20 mouse cellular contexts compared by ENCODE assay signal in genomic region chr4:76621740-76622139, GRCm38 (mm10).
DNase-seq lines count a peak whose midpoint lies in the region; ATAC-seq and TF ChIP-seq lines count a peak whose summit lies in the region.
"Had no signal": no experiment of that assay in that cellular context is flagged by ENCODE, and none has a peak within 500 bp of the region (broad histone marks: within the 10 kb centered on the region; RNA-seq: fewer than 3 reads in every experiment).

No protein-coding gene starts in this region.

- no peaks in the 10 kb centered on the region for H3K27me3 ChIP-seq in intestine, postnatal 0 days (replicated peaks; ENCODE audit: control insufficient read depth, insufficient read depth, low read length)
- H3K27me3 ChIP-seq: embryonic facial prominence, embryonic 13.5 days; forebrain, embryonic 15.5 days; midbrain, embryonic 13.5 days; neural tube, embryonic 13.5 days had no signal

- H3K4me1 ChIP-seq in cortical plate, adult 2 months (ENCODE audit: control insufficient read depth, insufficient read depth, low read length): peaks cover 5% of the 10 kb centered on the region
- no peaks in the 10 kb centered on the region for H3K4me1 ChIP-seq in intestine, postnatal 0 days (replicated peaks; ENCODE audit: control insufficient read depth, insufficient read depth, low read length)
- H3K4me1 ChIP-seq: embryonic facial prominence, embryonic 13.5 days; forebrain, embryonic 15.5 days; heart, embryonic 10.5 days; midbrain, embryonic 13.5 days; neural tube, embryonic 13.5 days had no signal

- no peak overlapping the region for H3K9ac ChIP-seq in intestine, postnatal 0 days (ENCODE audit: low read depth, low read length)
- H3K9ac ChIP-seq: embryonic facial prominence, embryonic 13.5 days; forebrain, embryonic 15.5 days; midbrain, embryonic 13.5 days; neural tube, embryonic 13.5 days had no signal

- TF ChIP-seq CTCF in left cerebral cortex, adult 2 months (IDR thresholded peaks at IDR 0.05): no peak
- TF ChIP-seq CTCF in cortical plate, adult 2 months (IDR thresholded peaks at IDR 0.05; ENCODE audit: extremely low read depth, insufficient read depth, low read length): no peak
- no peak for TF ChIP-seq CTCF in intestine, postnatal 0 days (IDR thresholded peaks at IDR 0.05; ENCODE audit: low read depth)

- TF ChIP-seq POLR2A in cortical plate, adult 2 months (IDR thresholded peaks at IDR 0.05; ENCODE audit: extremely low read depth, insufficient read depth, low read length): no peak

- intact Hi-C loops in gastrocnemius, postnatal 14 days (cut with DNase I; ENCODE audit: low total_unique reads): no loop called here
- intact Hi-C loops in left cerebral cortex, adult 2 months (cut with DNase I): no loop called here
- intact Hi-C loops in left cerebral cortex, postnatal 10 days (cut with DNase I): no loop called here

- peak overlapping the region; percentile 54 for H3K27ac ChIP-seq in left cerebral cortex, adult 2 months
- peak overlapping the region; percentile 89 for H3K27ac ChIP-seq in cortical plate, adult 2 months (ENCODE audit: insufficient read depth, low read length)
- no peak overlapping the region for H3K27ac ChIP-seq in intestine, postnatal 0 days (ENCODE audit: low read depth, low read length)
- H3K27ac ChIP-seq: embryonic facial prominence, embryonic 13.5 days; forebrain, embryonic 15.5 days; heart, embryonic 10.5 days; midbrain, embryonic 13.5 days; neural tube, embryonic 13.5 days had no signal

- WGBS in intestine, postnatal 0 days: 64% methylated on average over 7 of the region's 7 CpGs

- no peaks in the 10 kb centered on the region for H3K9me3 ChIP-seq in intestine, postnatal 0 days (ENCODE audit: control insufficient read depth)
- H3K9me3 ChIP-seq: embryonic facial prominence, embryonic 13.5 days; forebrain, embryonic 15.5 days; heart, embryonic 10.5 days; midbrain, embryonic 13.5 days; neural tube, embryonic 13.5 days had no signal

- no peak overlapping the region for H3K4me3 ChIP-seq in left cerebral cortex, adult 2 months
- no peak overlapping the region for H3K4me3 ChIP-seq in cortical plate, adult 2 months (ENCODE audit: insufficient read depth, low read length)
- no peak overlapping the region for H3K4me3 ChIP-seq in intestine, postnatal 0 days (ENCODE audit: low read depth, low read length)
- H3K4me3 ChIP-seq: embryonic facial prominence, embryonic 13.5 days; forebrain, embryonic 15.5 days; heart, embryonic 10.5 days; midbrain, embryonic 13.5 days; neural tube, embryonic 13.5 days had no signal

- ATAC-seq in intestine, postnatal 0 days: no peak
- ATAC-seq: forebrain, embryonic 15.5 days; midbrain, embryonic 13.5 days had no signal

- no peaks in the 10 kb centered on the region for H3K36me3 ChIP-seq in intestine, postnatal 0 days (ENCODE audit: control insufficient read depth, insufficient read depth)
- H3K36me3 ChIP-seq: embryonic facial prominence, embryonic 13.5 days; forebrain, embryonic 15.5 days; heart, embryonic 10.5 days; midbrain, embryonic 13.5 days; neural tube, embryonic 13.5 days had no signal

- no peak overlapping the region for H3K4me2 ChIP-seq in intestine, postnatal 0 days (replicated peaks; ENCODE audit: low read depth)
- H3K4me2 ChIP-seq: embryonic facial prominence, embryonic 13.5 days; forebrain, embryonic 15.5 days; midbrain, embryonic 13.5 days; neural tube, embryonic 13.5 days had no signal

- peak; percentile 4 for DNase-seq in gastrocnemius, postnatal 14 days
- DNase-seq in gastrocnemius, adult 8-10 months (ENCODE audit: low spot score in 2 of 2): no peak
- DNase-seq in left cerebral cortex, adult 2 months (ENCODE audit: extremely low spot score in 1 of 2, low spot score in 2 of 2): peak in 1 of 2 experiments; percentile 26
- no peak for DNase-seq in left cerebral cortex, postnatal 10 days (ENCODE audit: extremely low spot score in 1 of 2, low spot score in 2 of 2)
- peak; percentile 71 for DNase-seq in brain, adult 2 months (ENCODE audit: low read depth, low spot score)
- DNase-seq in ovary, postnatal 14 days (ENCODE audit: low spot score): no peak
- DNase-seq: adrenal gland, adult 2 months; cerebellum, adult 8-10 months; kidney, adult 2 months; kidney, postnatal 10 days; liver; lung, postnatal 10 days; thymus, postnatal 4 days had no signal

Comparison
In these comparisons a context has a peak if more than half of its experiments do, and no peak if none do; other contexts are left out.
1. DNase-seq: peak in gastrocnemius, postnatal 14 days (single experiment) and brain, adult 2 months (single experiment); none in gastrocnemius, adult 8-10 months (0 of 2), left cerebral cortex, postnatal 10 days (0 of 2) and ovary, postnatal 14 days (single experiment).